Mouse (Mus musculus): ENCODE results near the gene Hpcal1. TPM values are rescaled to one million over a fixed set of nuclear protein-coding genes. Genes with fewer than 3 reads are reported as not detected.

The Hpcal1 gene
- polyA plus RNA-seq, 1 experiment from 2014 or later = 167 TPM

GRCm38 (mm10) chr12:17738473-17738872 is 47.8 kb downstream of the Hpcal1 start:
- no peaks in the 10 kb centered on the region for H3K27me3 ChIP-seq (replicated peaks; ENCODE audit: control insufficient read depth, insufficient read depth, low read length)
- no peak overlapping the region for H3K4me3 ChIP-seq (ENCODE audit: low read length)
- ATAC-seq = no peak
- H3K9me3 ChIP-seq (ENCODE audit: control insufficient read depth, low read length) = no peaks in the 10 kb centered on the region
- no peak overlapping the region for H3K4me2 ChIP-seq (ENCODE audit: low read length)
- H3K27ac ChIP-seq (ENCODE audit: low read depth, low read length) = no peak overlapping the region
- peaks cover 9% of the 10 kb centered on the region; the same call in 1 of the 2 replicates for H3K4me1 ChIP-seq (ENCODE audit: control insufficient read depth, insufficient read depth, low read depth, low read length)
- no peak overlapping the region for H3K9ac ChIP-seq (ENCODE audit: low read depth, low read length)
- H3K36me3 ChIP-seq (ENCODE audit: control insufficient read depth, insufficient read depth, low read length) = no peaks in the 10 kb centered on the region
- 53% methylated on average over 6 of the region's 6 CpGs for WGBS

GRCm38 (mm10) chr12:17740226-17740625 is 49.6 kb downstream of the Hpcal1 start:
- H3K27ac ChIP-seq (ENCODE audit: low read depth, low read length) = no peak overlapping the region
- H3K36me3 ChIP-seq (ENCODE audit: control insufficient read depth, insufficient read depth, low read length) = no peaks in the 10 kb centered on the region
- ATAC-seq = no peak
- H3K9ac ChIP-seq (ENCODE audit: low read depth, low read length) = no peak overlapping the region
- no peaks in the 10 kb centered on the region for H3K27me3 ChIP-seq (replicated peaks; ENCODE audit: control insufficient read depth, insufficient read depth, low read length)
- H3K4me2 ChIP-seq (ENCODE audit: low read length) = no peak overlapping the region
- no peaks in the 10 kb centered on the region for H3K9me3 ChIP-seq (ENCODE audit: control insufficient read depth, low read length)
- no peak overlapping the region for H3K4me3 ChIP-seq (ENCODE audit: low read length)
- 100% methylated on average over 1 of the region's 1 CpGs for WGBS
- H3K4me1 ChIP-seq (ENCODE audit: control insufficient read depth, insufficient read depth, low read depth, low read length) = peaks cover 9% of the 10 kb centered on the region; the same call in 1 of the 2 replicates

- H3K27me3 ChIP-seq (replicated peaks; ENCODE audit: control insufficient read depth, insufficient read depth, low read length) = no peaks in the 10 kb centered on the region
- no peaks in the 10 kb centered on the region for H3K36me3 ChIP-seq (ENCODE audit: control insufficient read depth, insufficient read depth, low read length)
- H3K4me2 ChIP-seq (ENCODE audit: low read length) = no peak overlapping the region
- H3K27ac ChIP-seq (ENCODE audit: low read depth, low read length) = peak overlapping the region; percentile 52
- ATAC-seq = peak; percentile 43
- H3K4me1 ChIP-seq (ENCODE audit: control insufficient read depth, insufficient read depth, low read depth, low read length) = peaks cover 14% of the 10 kb centered on the region
- H3K9ac ChIP-seq (ENCODE audit: low read depth, low read length) = no peak overlapping the region
- 54% methylated on average over 17 of the region's 17 CpGs for WGBS
- H3K9me3 ChIP-seq (ENCODE audit: control insufficient read depth, low read length) = no peaks in the 10 kb centered on the region
- H3K4me3 ChIP-seq (ENCODE audit: low read length) = no peak overlapping the region
These were observed 51.1 kb downstream of the Hpcal1 start for GRCm38 (mm10) chr12:17741637-17742364.

GRCm38 (mm10) chr12:17742571-17743321 is 52.1 kb downstream of the Hpcal1 start:
- H3K4me1 ChIP-seq (ENCODE audit: control insufficient read depth, insufficient read depth, low read depth, low read length) = peaks cover 21% of the 10 kb centered on the region
- H3K27me3 ChIP-seq (replicated peaks; ENCODE audit: control insufficient read depth, insufficient read depth, low read length) = no peaks in the 10 kb centered on the region
- H3K4me2 ChIP-seq (ENCODE audit: low read length) = no peak overlapping the region
- no peak overlapping the region for H3K9ac ChIP-seq (ENCODE audit: low read depth, low read length)
- no peaks in the 10 kb centered on the region for H3K9me3 ChIP-seq (ENCODE audit: control insufficient read depth, low read length)
- no peaks in the 10 kb centered on the region for H3K36me3 ChIP-seq (ENCODE audit: control insufficient read depth, insufficient read depth, low read length)
- 83% methylated on average over 11 of the region's 11 CpGs for WGBS
- ATAC-seq = no peak
- no peak overlapping the region for H3K27ac ChIP-seq (ENCODE audit: low read depth, low read length)
- no peak overlapping the region for H3K4me3 ChIP-seq (ENCODE audit: low read length)

- no peak overlapping the region for H3K27ac ChIP-seq (ENCODE audit: low read depth, low read length)
- H3K36me3 ChIP-seq (ENCODE audit: control insufficient read depth, insufficient read depth, low read length) = no peaks in the 10 kb centered on the region
- no peaks in the 10 kb centered on the region for H3K9me3 ChIP-seq (ENCODE audit: control insufficient read depth, low read length)
- no peak overlapping the region for H3K9ac ChIP-seq (ENCODE audit: low read depth, low read length)
- ATAC-seq = no peak
- no peaks in the 10 kb centered on the region for H3K27me3 ChIP-seq (replicated peaks; ENCODE audit: control insufficient read depth, insufficient read depth, low read length)
- no peak overlapping the region for H3K4me2 ChIP-seq (ENCODE audit: low read length)
- peaks cover 32% of the 10 kb centered on the region for H3K4me1 ChIP-seq (ENCODE audit: control insufficient read depth, insufficient read depth, low read depth, low read length)
- 70% methylated on average over 7 of the region's 7 CpGs for whole genome bisulfite sequencing
- no peak overlapping the region for H3K4me3 ChIP-seq (ENCODE audit: low read length)
These were observed 54.8 kb downstream of the Hpcal1 start for GRCm38 (mm10) chr12:17745431-17745830.

- Histone ChIP-seq H3K27ac (ENCODE audit: low read depth, low read length) (no peak overlapping the region), H3K9me3 (ENCODE audit: control insufficient read depth, low read length) (no peaks in the 10 kb centered on the region), H3K4me3 (ENCODE audit: low read length) (no peak overlapping the region), H3K9ac (ENCODE audit: low read depth, low read length) (no peak overlapping the region), H3K4me2 (ENCODE audit: low read length) (no peak overlapping the region), H3K36me3 (ENCODE audit: control insufficient read depth, insufficient read depth, low read length) (no peaks in the 10 kb centered on the region), H3K27me3 (replicated peaks; ENCODE audit: control insufficient read depth, insufficient read depth, low read length) (no peaks in the 10 kb centered on the region), H3K4me1 (ENCODE audit: control insufficient read depth, insufficient read depth, low read depth, low read length) (peaks cover 27% of the 10 kb centered on the region)
- WGBS = 6% methylated on average over 3 of the region's 3 CpGs
- peak; percentile 73 for ATAC-seq
These were observed 56.1 kb downstream of the Hpcal1 start for GRCm38 (mm10) chr12:17746725-17747124.

GRCm38 (mm10) chr12:17747191-17748154 is 56.8 kb downstream of the Hpcal1 start:
- H3K9ac ChIP-seq (ENCODE audit: low read depth, low read length) = no peak overlapping the region
- no peaks in the 10 kb centered on the region for H3K9me3 ChIP-seq (ENCODE audit: control insufficient read depth, low read length)
- H3K4me3 ChIP-seq (ENCODE audit: low read length) = no peak overlapping the region
- peak; percentile 28; the same call in 1 of the 2 replicates for ATAC-seq
- no peak overlapping the region for H3K4me2 ChIP-seq (ENCODE audit: low read length)
- no peaks in the 10 kb centered on the region for H3K36me3 ChIP-seq (ENCODE audit: control insufficient read depth, insufficient read depth, low read length)
- WGBS = 34% methylated on average over 10 of the region's 10 CpGs
- H3K4me1 ChIP-seq (ENCODE audit: control insufficient read depth, insufficient read depth, low read depth, low read length) = peaks cover 23% of the 10 kb centered on the region
- H3K27ac ChIP-seq (ENCODE audit: low read depth, low read length) = peak overlapping the region; percentile 52; the same call in 1 of the 2 replicates
- no peaks in the 10 kb centered on the region for H3K27me3 ChIP-seq (replicated peaks; ENCODE audit: control insufficient read depth, insufficient read depth, low read length)

GRCm38 (mm10) chr12:17748155-17748529 is 57.5 kb downstream of the Hpcal1 start:
- Histone ChIP-seq H3K27me3 (replicated peaks; ENCODE audit: control insufficient read depth, insufficient read depth, low read length) (no peaks in the 10 kb centered on the region), H3K27ac (ENCODE audit: low read depth, low read length) (peak overlapping the region; percentile 52; the same call in 1 of the 2 replicates), H3K4me3 (ENCODE audit: low read length) (no peak overlapping the region), H3K9me3 (ENCODE audit: control insufficient read depth, low read length) (no peaks in the 10 kb centered on the region), H3K4me2 (ENCODE audit: low read length) (no peak overlapping the region), H3K36me3 (ENCODE audit: control insufficient read depth, insufficient read depth, low read length) (no peaks in the 10 kb centered on the region), H3K4me1 (ENCODE audit: control insufficient read depth, insufficient read depth, low read depth, low read length) (peaks cover 29% of the 10 kb centered on the region), H3K9ac (ENCODE audit: low read depth, low read length) (no peak overlapping the region)
- no peak for ATAC-seq
- WGBS = 38% methylated on average over 4 of the region's 4 CpGs

All from hindbrain, embryonic 16.5 days (tissue).